Comparison of ENCODE assay signal across 9 mouse cellular contexts in genomic region chr17:56005415-56006061, GRCm38 (mm10). TPM values are rescaled to one million over a fixed set of nuclear protein-coding genes. Genes with fewer than 3 reads are reported as not detected.
A peak's percentile ranks its signal among the peaks of the same experiment; 100 is the strongest.
DNase-seq lines count a peak whose midpoint lies in the region; ATAC-seq and TF ChIP-seq lines count a peak whose summit lies in the region.
"Had no signal": no experiment of that assay in that cellular context is flagged by ENCODE, and none has a peak within 500 bp of the region (broad histone marks: within the 10 kb centered on the region; RNA-seq: fewer than 3 reads in every experiment).

TSS of gene Stap2 (minus strand) at chr17:56005584.
TSS of gene Mpnd (plus strand) at chr17:56005711.

- H3K27me3 ChIP-seq in midbrain, postnatal 0 days (ENCODE audit: insufficient read depth, low read length) = no peaks in the 10 kb centered on the region
- H3K27me3 ChIP-seq in midbrain, embryonic 13.5 days = peaks cover 15% of the 10 kb centered on the region
- peaks cover 7% of the 10 kb centered on the region; the same call in 1 of the 2 replicates for H3K27me3 ChIP-seq in kidney, embryonic 14.5 days (ENCODE audit: control insufficient read depth, insufficient read depth, low read length)

- H3K4me1 ChIP-seq in midbrain, postnatal 0 days (ENCODE audit: insufficient read depth, low read length) = peaks cover 8% of the 10 kb centered on the region
- H3K4me1 ChIP-seq in midbrain, embryonic 13.5 days (replicated peaks) = peaks cover 19% of the 10 kb centered on the region
- peaks cover 13% of the 10 kb centered on the region for H3K4me1 ChIP-seq in kidney, embryonic 14.5 days (ENCODE audit: control insufficient read depth, insufficient read depth, low read length)

- H3K36me3 ChIP-seq in midbrain, postnatal 0 days (ENCODE audit: insufficient read depth, low read length) = no peaks in the 10 kb centered on the region
- no peaks in the 10 kb centered on the region for H3K36me3 ChIP-seq in midbrain, embryonic 13.5 days
- no peaks in the 10 kb centered on the region for H3K36me3 ChIP-seq in kidney, embryonic 14.5 days (ENCODE audit: control insufficient read depth, insufficient read depth, low read length)

- no peak within 1 kb of the TSS for H3K9ac ChIP-seq in midbrain, postnatal 0 days (replicated peaks; ENCODE audit: low read length, poor library complexity, severe bottlenecking)
- H3K9ac ChIP-seq in midbrain, embryonic 13.5 days (replicated peaks) = no peak within 1 kb of the TSS
- peak within 1 kb of the TSS; percentile 29; the same call in 1 of the 2 replicates for H3K9ac ChIP-seq in kidney, embryonic 14.5 days (ENCODE audit: low read depth, low read length)
- H3K9ac ChIP-seq: limb, embryonic 12.5 days had no signal

- 59% methylated on average over 13 of the region's 13 CpGs for WGBS in midbrain, postnatal 0 days
- 55% methylated on average over 13 of the region's 13 CpGs for WGBS in midbrain, embryonic 13.5 days
- 34% methylated on average over 13 of the region's 13 CpGs for WGBS in kidney, embryonic 14.5 days

- no peak within 1 kb of the TSS for H3K4me3 ChIP-seq in midbrain, postnatal 0 days (ENCODE audit: low read depth, low read length)
- no peak within 1 kb of the TSS for H3K4me3 ChIP-seq in midbrain, embryonic 13.5 days (replicated peaks)
- H3K4me3 ChIP-seq in kidney, embryonic 14.5 days (ENCODE audit: low read length) = peak within 1 kb of the TSS; percentile 18
- H3K4me3 ChIP-seq: limb, embryonic 12.5 days had no signal

- H3K27ac ChIP-seq in midbrain, postnatal 0 days (ENCODE audit: low read depth, low read length) = no peak within 1 kb of the TSS
- no peak within 1 kb of the TSS for H3K27ac ChIP-seq in midbrain, embryonic 13.5 days
- no peak within 1 kb of the TSS for H3K27ac ChIP-seq in kidney, embryonic 14.5 days (ENCODE audit: low read depth, low read length)
- H3K27ac ChIP-seq: limb, embryonic 12.5 days had no signal

- no peak within 1 kb of the TSS for H3K4me2 ChIP-seq in midbrain, postnatal 0 days (ENCODE audit: low read depth, low read length, poor library complexity, severe bottlenecking)
- no peak within 1 kb of the TSS for H3K4me2 ChIP-seq in midbrain, embryonic 13.5 days (replicated peaks)
- H3K4me2 ChIP-seq in kidney, embryonic 14.5 days (replicated peaks; ENCODE audit: low read depth, low read length) = peak within 1 kb of the TSS; percentile 34; the same call in 1 of the 2 replicates

- H3K9me3 ChIP-seq in midbrain, postnatal 0 days (ENCODE audit: low read length) = no peaks in the 10 kb centered on the region
- H3K9me3 ChIP-seq in midbrain, embryonic 13.5 days = no peaks in the 10 kb centered on the region
- no peaks in the 10 kb centered on the region for H3K9me3 ChIP-seq in kidney, embryonic 14.5 days (ENCODE audit: control insufficient read depth, low read length)
- H3K9me3 ChIP-seq: limb, embryonic 12.5 days had no signal

- DNase-seq in midbrain, postnatal 0 days (ENCODE audit: low spot score) = peak; percentile 57
- peak; percentile 15 for DNase-seq in adrenal gland, adult 8-10 months
- DNase-seq in heart, adult 9 months (ENCODE audit: low spot score in 2 of 2) = peak; percentile 78 to 84
- DNase-seq in lung, postnatal 25 days (ENCODE audit: low spot score) = peak; percentile 79
- DNase-seq in frontal cortex, adult 2 months (ENCODE audit: extremely low spot score in 1 of 2, low spot score in 1 of 2) = no peak

- no peak for ATAC-seq in midbrain, postnatal 0 days (ENCODE audit: low FRiP score)
- no peak for ATAC-seq in midbrain, embryonic 13.5 days
- no peak for ATAC-seq in kidney, embryonic 14.5 days (ENCODE audit: low FRiP score, low TSS enrichment)
- no peak for ATAC-seq in frontal cortex, adult (ENCODE audit: low TSS enrichment)

- no peak for TF ChIP-seq CTCF in midbrain, postnatal 0 days (IDR thresholded peaks at IDR 0.05)

RNA-seq across cellular contexts. Expression of gene Stap2, which starts in this region (rescaled TPM):
- 1.8 and 2.4 TPM in 2 replicates for total RNA-seq in midbrain, postnatal 0 days (2014; rRNA removed)
- 4.3 TPM in 2 replicates for polyA plus RNA-seq in midbrain, postnatal 0 days (2015; fragmentation: Nextera tagmentation; extraction: Ambion mirVana)
- 4.6 and 5.0 TPM in 2 replicates for polyA plus RNA-seq in midbrain, embryonic 13.5 days (2015; fragmentation: Nextera tagmentation; extraction: Ambion mirVana)
- total RNA-seq in adrenal gland, adult 8-10 months (2022) = 1 to 10 TPM; 4.8 to 9.3 (median 6.8) TPM
- polyA plus RNA-seq in kidney, embryonic 14.5 days (2014; fragmentation: Nextera tagmentation; extraction: Ambion mirVana) = 13.7 and 14.6 TPM in 2 replicates
- polyA plus RNA-seq in frontal cortex, adult 2 months (2012; rRNA removed) = 4.7 and 5.3 TPM in 2 replicates

RNA-seq across cellular contexts. Expression of gene Mpnd, which starts in this region (rescaled TPM):
- total RNA-seq in midbrain, postnatal 0 days (2014; rRNA removed) = 145 and 293 TPM in 2 replicates
- 91.6 and 99.2 TPM in 2 replicates for polyA plus RNA-seq in midbrain, postnatal 0 days (2015; fragmentation: Nextera tagmentation; extraction: Ambion mirVana)
- polyA plus RNA-seq in midbrain, embryonic 13.5 days (2015; fragmentation: Nextera tagmentation; extraction: Ambion mirVana) = 159 and 182 TPM in 2 replicates
- 100 to 1,000 TPM; 101 to 119 (median 110) TPM for total RNA-seq in adrenal gland, adult 8-10 months (2022)
- 110 and 112 TPM in 2 replicates for polyA plus RNA-seq in kidney, embryonic 14.5 days (2014; fragmentation: Nextera tagmentation; extraction: Ambion mirVana)
- 126 and 132 TPM in 2 replicates for polyA plus RNA-seq in frontal cortex, adult 2 months (2012; rRNA removed)

Comparison
In these comparisons a context has a peak if more than half of its experiments do, and no peak if none do; other contexts are left out.
1. DNase-seq: peak in midbrain, postnatal 0 days (single experiment), adrenal gland, adult 8-10 months (single experiment), heart, adult 9 months (2 of 2) and lung, postnatal 25 days (single experiment); none in frontal cortex, adult 2 months (0 of 2).